Mouse (Mus musculus) hindbrain, postnatal 0 days (tissue): ENCODE data around the gene Tecr. TPM values are rescaled to one million over a fixed set of nuclear protein-coding genes. Genes with fewer than 3 reads are reported as not detected.

Experiments used
- ATAC-seq: fragments of 200-750 bp; cut with Nextera tagmentation; 2 replicates; pipeline ENCODE4 v1.8.0; 2017; ENCODE audit warnings: mild to moderate bottlenecking, moderate TSS enrichment, moderate library complexity
- DNase-seq: peaks from one replicate; pipeline ENCODE4 v3.0.0-alpha.2; 2015; ENCODE audit warnings: low spot score
- H3K27ac ChIP-seq: fragments of 300-500 bp; sonication (generic); 2 replicates; pipeline ENCODE4 v1.5.1; 2014; ENCODE audit warnings: mild to moderate bottlenecking
- H3K27me3 ChIP-seq: fragments of 300-500 bp; sonication (generic); 2 replicates; pipeline ENCODE4 v1.6.1; 2014; ENCODE audit warnings: low read length, mixed read lengths; ENCODE audit not compliant: insufficient read depth
- H3K36me3 ChIP-seq: fragments of 300-500 bp; sonication (generic); 2 replicates; pipeline ENCODE4 v1.6.1; 2014; ENCODE audit warnings: low read length, mixed read lengths; ENCODE audit not compliant: insufficient read depth
- H3K4me1 ChIP-seq: fragments of 300-500 bp; sonication (generic); 2 replicates; pipeline ENCODE4 v1.6.1; 2014; ENCODE audit warnings: antibody characterized with exemption, low read length, mixed read lengths; ENCODE audit not compliant: insufficient read depth
- H3K4me2 ChIP-seq: fragments of 300-500 bp; sonication (generic); 2 replicates; pipeline ENCODE4 v1.6.1; 2014; ENCODE audit warnings: low read depth, mild to moderate bottlenecking, low read length, moderate library complexity, mixed read lengths
- H3K4me3 ChIP-seq: fragments of 300-500 bp; sonication (generic); 2 replicates; pipeline ENCODE4 v1.5.1; 2014; ENCODE audit warnings: low read length
- H3K9ac ChIP-seq: fragments of 300-500 bp; sonication (generic); replicated peaks from 2 replicates; pipeline ENCODE4 v1.6.1; 2014; ENCODE audit warnings: mild to moderate bottlenecking, low read length, moderate library complexity, mixed read lengths
- H3K9me3 ChIP-seq: fragments of 300-500 bp; sonication (generic); 2 replicates; pipeline ENCODE4 v1.6.1; 2016; ENCODE audit warnings: low read length, mixed read lengths
- CTCF ChIP-seq: IDR thresholded peaks from 2 replicates; pipeline ENCODE4 v1.5.1; 2016; ENCODE audit warnings: antibody characterized with exemption, control low read depth, low read depth
- WGBS: fragments of 180-500 bp; shearing (Covaris S2); extraction: QIAGEN DNeasy Blood & Tissue Kit; methylation state at CpG from one replicate; pipeline ENCODE4 v1.1.7; 2014; 5-methylcytosine and 5-hydroxymethylcytosine counted together
- polyA plus RNA-seq: library from polyadenylated mRNA; unstranded; fragments of >200 nt; fragmentation: Nextera tagmentation; extraction: Ambion mirVana; gene quantifications from 2 replicates; pipeline ENCODE4 v1.2.1, GENCODE M21; 2015
- total RNA-seq: library from RNA; depleted of rRNA; stranded (reverse); fragments of >200 nt; gene quantifications from 2 replicates; pipeline ENCODE4 v1.2.3, GENCODE M21; 2014; rRNA removed

Tecr gene
- total RNA-seq (1,283 and 1,409 TPM in 2 replicates), polyA plus RNA-seq (1,550 and 1,625 TPM in 2 replicates)

- H3K4me1 ChIP-seq = peaks cover 16% of the 10 kb centered on the region
- no peaks in the 10 kb centered on the region for H3K27me3 ChIP-seq
- H3K9me3 ChIP-seq = no peaks in the 10 kb centered on the region
- TF ChIP-seq CTCF = no peak
- peak; percentile 98 for ATAC-seq
- peak within 1 kb of the TSS; percentile 80 for H3K4me2 ChIP-seq
- H3K27ac ChIP-seq = peak within 1 kb of the TSS; percentile 98
- H3K36me3 ChIP-seq = peaks cover 30% of the 10 kb centered on the region
- under 1% methylated on average over 69 of the region's 69 CpGs for WGBS
- peak within 1 kb of the TSS; percentile 82 for H3K4me3 ChIP-seq
- DNase-seq = peak; percentile 100
- H3K9ac ChIP-seq = peak within 1 kb of the TSS; percentile 86
Measured at GRCm38 (mm10) chr8:83607661-83608397, at the start of gene Tecr, which contains the start of gene Dnajb1. Gene Tecr (minus strand): TSS chr8:83607971. Gene Dnajb1 (plus strand): TSS chr8:83608193.

- 85% methylated on average over 13 of the region's 13 CpGs for WGBS
- H3K27me3 ChIP-seq = no peaks in the 10 kb centered on the region
- H3K27ac ChIP-seq = no peak overlapping the region
- ATAC-seq (no peak), DNase-seq (no peak)
- H3K9me3 ChIP-seq = no peaks in the 10 kb centered on the region
- H3K4me2 ChIP-seq = no peak overlapping the region
- H3K4me3 ChIP-seq = no peak overlapping the region
- no peaks in the 10 kb centered on the region for H3K36me3 ChIP-seq
- peaks cover 22% of the 10 kb centered on the region for H3K4me1 ChIP-seq
- TF ChIP-seq CTCF = peak; percentile 32
- no peak overlapping the region for H3K9ac ChIP-seq
Measured at GRCm38 (mm10) chr8:83656484-83657246, 48.9 kb upstream of the Tecr start.

- ATAC-seq (no peak), DNase-seq (no peak)
- H3K9me3 ChIP-seq = no peaks in the 10 kb centered on the region
- TF ChIP-seq CTCF = no peak
- no peaks in the 10 kb centered on the region for H3K36me3 ChIP-seq
- no peak overlapping the region for H3K4me3 ChIP-seq
- no peaks in the 10 kb centered on the region for H3K27me3 ChIP-seq
- H3K27ac ChIP-seq = no peak overlapping the region
- H3K4me1 ChIP-seq = peaks cover 19% of the 10 kb centered on the region
- WGBS = 87% methylated on average over 9 of the region's 9 CpGs
- no peak overlapping the region for H3K4me2 ChIP-seq
- no peak overlapping the region for H3K9ac ChIP-seq
Measured at GRCm38 (mm10) chr8:83656043-83656442, 48.3 kb upstream of the Tecr start.

GRCm38 (mm10) chr8:83654725-83655124 is 47.0 kb upstream of the Tecr start:
- Histone ChIP-seq H3K4me3 (no peak overlapping the region), H3K36me3 (no peaks in the 10 kb centered on the region), H3K4me1 (0 out of 2 replicates have a peak, but pooled peaks cover 12% of the 10 kb centered on the region), H3K9me3 (no peaks in the 10 kb centered on the region), H3K27ac (no peak overlapping the region), H3K9ac (no peak overlapping the region), H3K27me3 (no peaks in the 10 kb centered on the region), H3K4me2 (no peak overlapping the region)
- DNase-seq (no peak), ATAC-seq (no peak)
- no peak for TF ChIP-seq CTCF
- 93% methylated on average over 6 of the region's 6 CpGs for WGBS

- H3K27me3 ChIP-seq = no peaks in the 10 kb centered on the region
- ATAC-seq (no peak), DNase-seq (no peak)
- no peak for TF ChIP-seq CTCF
- H3K4me2 ChIP-seq = peak overlapping the region; percentile 91
- 42% methylated on average over 10 of the region's 10 CpGs for WGBS
- no peaks in the 10 kb centered on the region for H3K36me3 ChIP-seq
- H3K27ac ChIP-seq = no peak overlapping the region; the same call in 1 of the 2 replicates
- peak overlapping the region; percentile 85 for H3K4me3 ChIP-seq
- no peaks in the 10 kb centered on the region for H3K9me3 ChIP-seq
- peak overlapping the region; percentile 88 for H3K9ac ChIP-seq
- H3K4me1 ChIP-seq = 0 out of 2 replicates have a peak, but pooled peaks cover 12% of the 10 kb centered on the region
Measured at GRCm38 (mm10) chr8:83653662-83654017, 45.9 kb upstream of the Tecr start.

GRCm38 (mm10) chr8:83652744-83653661 is 45.2 kb upstream of the Tecr start:
- WGBS = 3% methylated on average over 34 of the region's 46 CpGs
- Histone ChIP-seq H3K27me3 (no peaks in the 10 kb centered on the region), H3K4me3 (peak overlapping the region; percentile 85), H3K9me3 (no peaks in the 10 kb centered on the region), H3K36me3 (no peaks in the 10 kb centered on the region), H3K27ac (peak overlapping the region; percentile 75), H3K4me2 (peak overlapping the region; percentile 91), H3K4me1 (0 out of 2 replicates have a peak, but pooled peaks cover 12% of the 10 kb centered on the region), H3K9ac (peak overlapping the region; percentile 88)
- no peak for DNase-seq
- no peak for ATAC-seq
- TF ChIP-seq CTCF = no peak
